Mouse (Mus musculus): Measurements from ENCODE around the gene Frmpd2.

DNA sequence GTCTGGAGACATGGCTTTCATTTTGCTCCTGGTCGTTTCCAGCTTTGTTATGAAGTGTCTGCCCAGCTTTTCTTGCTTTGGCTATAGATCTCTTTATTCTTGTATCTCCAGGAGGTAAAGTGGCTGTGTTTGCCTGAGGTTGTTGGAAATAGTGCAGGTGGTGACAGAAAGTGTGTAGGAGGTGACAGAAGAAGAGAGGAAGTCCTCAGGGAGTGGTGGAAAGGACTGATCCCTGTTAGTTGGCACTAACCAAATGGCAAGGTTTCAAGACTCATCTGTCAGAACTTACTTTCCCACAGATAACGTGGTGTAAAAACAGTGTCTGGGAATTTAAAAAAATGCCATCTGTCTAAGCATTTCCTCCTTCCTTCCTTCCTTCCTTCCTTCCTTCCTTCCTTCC is 3.0 kb downstream of the Frmpd2 start:
- TF ChIP-seq CTCF (IDR thresholded peaks at IDR 0.05; ENCODE audit: low read depth, low read length), result no peak
- no peak for TF ChIP-seq TAL1 (conservative IDR thresholded peaks at IDR 0.05; ENCODE audit: low read depth, low read length)
